Mouse (Mus musculus): ENCODE results near the gene Hdac6.

DNA sequence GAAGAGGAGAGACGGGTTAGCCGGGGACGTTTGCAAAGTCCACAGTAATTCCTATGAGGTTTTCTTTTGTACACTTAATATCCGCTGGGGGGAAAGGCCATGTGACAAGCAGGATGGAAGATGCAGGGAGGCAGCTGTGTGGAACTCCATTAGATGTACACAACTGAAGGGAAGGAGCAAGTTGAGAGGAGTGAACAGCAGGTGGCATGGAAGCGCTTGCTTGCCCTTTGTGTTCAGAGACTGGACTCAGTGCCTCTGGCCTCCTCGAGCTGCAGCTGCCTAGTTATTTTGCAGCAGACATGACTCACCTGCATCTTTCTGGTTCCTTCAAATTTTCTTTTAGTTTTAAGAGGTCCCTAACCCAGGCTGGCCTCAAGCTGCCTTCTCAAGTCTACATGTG, 37.2 kb downstream of the Hdac6 start:
- TF ChIP-seq CTCF (IDR thresholded peaks at IDR 0.05) (no peak), EP300 (IDR thresholded peaks at IDR 0.05) (no peak)
